Mouse (Mus musculus) thymus, adult 2 months (tissue): ENCODE data around the gene Olfr312. TPM values are rescaled to one million over a fixed set of nuclear protein-coding genes. Genes with fewer than 3 reads are reported as not detected.
A peak's percentile ranks its signal among the peaks of the same experiment; 100 is the strongest.

Experiments used
- DNase-seq: peaks from one replicate; pipeline ENCODE4 v3.0.0; 2021
- H3K27ac ChIP-seq: fragments of 200-500 bp; 2 replicates; pipeline ENCODE4 v1.5.1; 2012; ENCODE audit warnings: low read length, control low read depth; ENCODE audit not compliant: control insufficient read depth, insufficient read depth
- H3K27me3 ChIP-seq: fragments of 200-500 bp; 2 replicates; pipeline ENCODE4 v1.6.1; 2012; ENCODE audit warnings: mild to moderate bottlenecking, low read length, moderate library complexity, mixed read lengths; ENCODE audit not compliant: control insufficient read depth, insufficient read depth
- H3K36me3 ChIP-seq: fragments of 200-500 bp; 2 replicates; pipeline ENCODE4 v1.6.1; 2012; ENCODE audit warnings: mild to moderate bottlenecking, low read length, moderate library complexity; ENCODE audit not compliant: control insufficient read depth, insufficient read depth
- H3K4me1 ChIP-seq: fragments of 200-500 bp; replicated peaks from 2 replicates; pipeline ENCODE4 v1.6.1; 2012; ENCODE audit warnings: low read length; ENCODE audit not compliant: control insufficient read depth, insufficient read depth
- H3K4me3 ChIP-seq: fragments of 200-500 bp; 2 replicates; pipeline ENCODE4 v1.5.1; 2012; ENCODE audit warnings: mild to moderate bottlenecking, low read length, control low read depth, moderate library complexity; ENCODE audit not compliant: control insufficient read depth, insufficient read depth
- CTCF ChIP-seq: fragments of 200-500 bp; IDR thresholded peaks from 2 replicates; pipeline ENCODE4 v1.5.1; 2012; ENCODE audit warnings: mild to moderate bottlenecking, control low read depth, low read length, moderate library complexity, borderline replicate concordance; ENCODE audit not compliant: control insufficient read depth, poor library complexity, insufficient read depth; ENCODE audit errors: extremely low read depth
- POLR2A ChIP-seq: fragments of 200-500 bp; IDR thresholded peaks from 2 replicates; pipeline ENCODE4 v1.6.1; 2012; ENCODE audit warnings: mild to moderate bottlenecking, low read length, control low read depth, moderate library complexity; ENCODE audit not compliant: control insufficient read depth, poor library complexity, insufficient read depth; ENCODE audit errors: extremely low read depth
- WGBS: fragments of 180-500 bp; shearing (Covaris S2); methylation state at CpG from one replicate; pipeline ENCODE4 v1.1.7; 2018; 5-methylcytosine and 5-hydroxymethylcytosine counted together
- polyA plus RNA-seq: library from polyadenylated mRNA; depleted of rRNA; stranded (reverse); fragments of >200 nt; gene quantifications from 2 replicates; pipeline ENCODE4 v1.2.3, GENCODE M21; 2012; rRNA removed

Gene Olfr312
- polyA plus RNA-seq, 1 experiment, result not detected

GRCm38 (mm10) chr11:58870961-58871360 is 41.9 kb downstream of the Olfr312 start:
- H3K4me3 ChIP-seq, result no peak overlapping the region
- no peak for DNase-seq
- H3K36me3 ChIP-seq, result no peaks in the 10 kb centered on the region
- H3K27ac ChIP-seq, result no peak overlapping the region
- H3K27me3 ChIP-seq, result no peaks in the 10 kb centered on the region
- WGBS, result 95% methylated on average over 4 of the region's 4 CpGs
- H3K4me1 ChIP-seq, result peaks cover 10% of the 10 kb centered on the region
- TF ChIP-seq CTCF, result no peak
- TF ChIP-seq POLR2A, result no peak

GRCm38 (mm10) chr11:58883756-58884155 is 54.7 kb downstream of the Olfr312 start:
- Histone ChIP-seq H3K4me1 (peaks cover 20% of the 10 kb centered on the region), H3K27ac (peak overlapping the region; percentile 87), H3K27me3 (no peaks in the 10 kb centered on the region), H3K36me3 (peaks cover 25% of the 10 kb centered on the region), H3K4me3 (peak overlapping the region; percentile 23; the same call in 1 of the 2 replicates)
- peak; percentile 87 for DNase-seq
- WGBS, result 12% methylated on average over 8 of the region's 8 CpGs
- TF ChIP-seq CTCF, result no peak
- no peak; the same call in 1 of the 2 replicates for TF ChIP-seq POLR2A

Other genes with a start within 250 kb of the Olfr312 start
- gene Olfr324, start 234.1 kb upstream of the Olfr312 start, polyA plus RNA-seq, result not detected in 2 replicates
- gene 2210407C18Rik, start 213.2 kb upstream of the Olfr312 start, polyA plus RNA-seq, result 3.7 and 5.3 TPM in 2 replicates
- gene Olfr323, start 198.7 kb upstream of the Olfr312 start, polyA plus RNA-seq, result 0.58 TPM in 1 of 2 replicates, not detected in the other
- gene Trim58, start 188.8 kb upstream of the Olfr312 start, polyA plus RNA-seq, result 0.59 and 0.75 TPM in 2 replicates
- 0.07 TPM in 1 of 2 replicates, not detected in the other for gene Olfr322, start 170.5 kb upstream of the Olfr312 start, polyA plus RNA-seq
- gene Olfr320, start 148.1 kb upstream of the Olfr312 start, polyA plus RNA-seq, result not detected in 2 replicates
- not detected in 2 replicates for gene Olfr319, start 130.1 kb upstream of the Olfr312 start, polyA plus RNA-seq
- gene Olfr318, start 105.2 kb upstream of the Olfr312 start, polyA plus RNA-seq, result not detected in 2 replicates
- not detected in 2 replicates for gene Olfr317, start 90.0 kb upstream of the Olfr312 start, polyA plus RNA-seq
- gene Olfr316, start 76.5 kb upstream of the Olfr312 start, polyA plus RNA-seq, result 0.19 TPM in 1 of 2 replicates, not detected in the other
- 1.4 and 1.5 TPM in 2 replicates for gene Olfr315, start 56.0 kb upstream of the Olfr312 start, polyA plus RNA-seq
- gene Olfr314, start 46.3 kb upstream of the Olfr312 start, polyA plus RNA-seq, result 0.08 TPM in 1 of 2 replicates, not detected in the other
- gene Fam183b, start 27.3 kb upstream of the Olfr312 start, polyA plus RNA-seq, result 0.59 and 0.82 TPM in 2 replicates
- not detected in 2 replicates for gene Olfr313, start 14.2 kb upstream of the Olfr312 start, polyA plus RNA-seq
- gene Olfr311, start 10.0 kb downstream of the Olfr312 start, polyA plus RNA-seq, result not detected in 2 replicates
- 17.4 and 18.9 TPM in 2 replicates for gene Gm12258, start 17.9 kb downstream of the Olfr312 start, polyA plus RNA-seq
- 10.4 and 15.4 TPM in 2 replicates for gene 2810021J22Rik, start 38.0 kb downstream of the Olfr312 start, polyA plus RNA-seq
- 2.7 and 3.9 TPM in 2 replicates for gene Zfp39, start 75.0 kb downstream of the Olfr312 start, polyA plus RNA-seq
- gene Btnl10, start 88.7 kb downstream of the Olfr312 start, polyA plus RNA-seq, result 0.11 TPM in 2 replicates
- 335 and 488 TPM in 2 replicates for gene Rnf187, start 109.7 kb downstream of the Olfr312 start, polyA plus RNA-seq
- gene Hist3h2ba, start 119.7 kb downstream of the Olfr312 start, polyA plus RNA-seq, result 47.2 and 96.5 TPM in 2 replicates
- 45.9 and 51.0 TPM in 2 replicates for gene Hist3h2a, start 125.4 kb downstream of the Olfr312 start, polyA plus RNA-seq
- 0.31 and 0.47 TPM in 2 replicates for gene Trim17, start 125.4 kb downstream of the Olfr312 start, polyA plus RNA-seq
- 114 and 119 TPM in 2 replicates for gene Trim11, start 148.9 kb downstream of the Olfr312 start, polyA plus RNA-seq